Comparison of ENCODE assay signal across 27 mouse cellular contexts in genomic region chr8:37422595-37422994, GRCm38 (mm10).
A peak's percentile ranks its signal among the peaks of the same experiment; 100 is the strongest.
DNase-seq lines count a peak whose midpoint lies in the region; ATAC-seq and TF ChIP-seq lines count a peak whose summit lies in the region.
"Had no signal": no experiment of that assay in that cellular context is flagged by ENCODE, and none has a peak within 500 bp of the region (broad histone marks: within the 10 kb centered on the region; RNA-seq: fewer than 3 reads in every experiment).

No protein-coding gene starts in this region.

- no peaks in the 10 kb centered on the region for H3K4me1 ChIP-seq in kidney, embryonic 15.5 days
- no peaks in the 10 kb centered on the region for H3K4me1 ChIP-seq in liver, embryonic 12.5 days
- no peaks in the 10 kb centered on the region for H3K4me1 ChIP-seq in liver, postnatal 0 days (ENCODE audit: insufficient read depth)
- no peaks in the 10 kb centered on the region for H3K4me1 ChIP-seq in hindbrain, embryonic 10.5 days (replicated peaks)
- H3K4me1 ChIP-seq: heart, embryonic 13.5 days; hindbrain, embryonic 15.5 days; limb, embryonic 12.5 days; megakaryocyte, embryonic 14.5 days; midbrain, embryonic 13.5 days had no signal

- DNase-seq in adrenal gland, adult 8-10 months = peak; percentile 13
- DNase-seq in adrenal gland, postnatal 25 days = no peak
- no peak for DNase-seq in kidney, postnatal 36 days
- peak; percentile 13 for DNase-seq in liver, postnatal 0 days
- no peak for DNase-seq in hindbrain, embryonic 10.5 days (ENCODE audit: low spot score)
- DNase-seq: cerebellum, adult 8-10 months; cerebellum, postnatal 25 days; gastrocnemius, adult 2 months; heart, postnatal 10 days; kidney, adult 18-20 months; kidney, postnatal 10 days; layer of hippocampus, adult 9-11 months; lung, embryonic 14.5 days; lung, postnatal 4 days; thymus, postnatal 4 days had no signal

- TF ChIP-seq EP300 in liver, postnatal 0 days (IDR thresholded peaks at IDR 0.05; ENCODE audit: low read depth) = peak; percentile 67

- H3K4me3 ChIP-seq in kidney, embryonic 15.5 days (replicated peaks) = no peak overlapping the region
- no peak overlapping the region for H3K4me3 ChIP-seq in liver, embryonic 12.5 days
- H3K4me3 ChIP-seq in liver, postnatal 0 days (ENCODE audit: low read depth, low read length) = no peak overlapping the region
- H3K4me3 ChIP-seq in hindbrain, embryonic 10.5 days = no peak overlapping the region
- H3K4me3 ChIP-seq: erythroblast, embryonic 14.5 days; gastrocnemius, adult 2 months; heart, embryonic 13.5 days; hindbrain, embryonic 15.5 days; left cerebral cortex, adult 2 months; limb, embryonic 12.5 days; megakaryocyte, embryonic 14.5 days; midbrain, embryonic 13.5 days had no signal

- no peaks in the 10 kb centered on the region for H3K36me3 ChIP-seq in kidney, embryonic 15.5 days
- no peaks in the 10 kb centered on the region for H3K36me3 ChIP-seq in liver, embryonic 12.5 days
- no peaks in the 10 kb centered on the region for H3K36me3 ChIP-seq in liver, postnatal 0 days (replicated peaks; ENCODE audit: insufficient read depth, low read length)
- H3K36me3 ChIP-seq in hindbrain, embryonic 10.5 days = no peaks in the 10 kb centered on the region
- H3K36me3 ChIP-seq: G1E; heart, embryonic 13.5 days; hindbrain, embryonic 15.5 days; limb, embryonic 12.5 days; midbrain, embryonic 13.5 days had no signal

- no peak for TF ChIP-seq CTCF in liver, postnatal 0 days (IDR thresholded peaks at IDR 0.05; ENCODE audit: low read depth)

- H3K27ac ChIP-seq in kidney, embryonic 15.5 days = no peak overlapping the region
- no peak overlapping the region for H3K27ac ChIP-seq in liver, embryonic 12.5 days
- H3K27ac ChIP-seq in liver, postnatal 0 days (ENCODE audit: low read depth) = no peak overlapping the region
- H3K27ac ChIP-seq in hindbrain, embryonic 10.5 days = no peak overlapping the region
- H3K27ac ChIP-seq: gastrocnemius, adult 2 months; heart, embryonic 13.5 days; hindbrain, embryonic 15.5 days; left cerebral cortex, adult 2 months; limb, embryonic 12.5 days; midbrain, embryonic 13.5 days had no signal

- H3K9ac ChIP-seq in kidney, embryonic 15.5 days = no peak overlapping the region
- no peak overlapping the region for H3K9ac ChIP-seq in liver, embryonic 12.5 days
- no peak overlapping the region for H3K9ac ChIP-seq in liver, postnatal 0 days (replicated peaks)
- H3K9ac ChIP-seq: heart, embryonic 13.5 days; hindbrain, embryonic 15.5 days; limb, embryonic 12.5 days; lung, embryonic 14.5 days; midbrain, embryonic 13.5 days had no signal

- 23% methylated on average over 2 of the region's 2 CpGs for WGBS in kidney, embryonic 15.5 days
- WGBS in liver, embryonic 12.5 days (ENCODE audit: insufficient replicate concordance) = 69% methylated on average over 2 of the region's 2 CpGs
- 56% methylated on average over 2 of the region's 2 CpGs for WGBS in liver, postnatal 0 days (ENCODE audit: insufficient replicate concordance)
- WGBS in hindbrain, embryonic 10.5 days = 82% methylated on average over 2 of the region's 2 CpGs

- no peak overlapping the region for H3K4me2 ChIP-seq in kidney, embryonic 15.5 days
- H3K4me2 ChIP-seq in liver, embryonic 12.5 days = no peak overlapping the region
- H3K4me2 ChIP-seq in liver, postnatal 0 days (ENCODE audit: low read depth, low read length) = no peak overlapping the region
- H3K4me2 ChIP-seq: heart, embryonic 13.5 days; hindbrain, embryonic 15.5 days; limb, embryonic 12.5 days; lung, embryonic 14.5 days; midbrain, embryonic 13.5 days had no signal

- ATAC-seq in kidney, embryonic 15.5 days (replicated peaks; ENCODE audit: low FRiP score) = 0 out of 2 replicates have a peak, but pooled peaks have one; percentile 49
- peak; percentile 61 for ATAC-seq in liver, embryonic 12.5 days
- ATAC-seq in liver, postnatal 0 days = peak; percentile 98
- ATAC-seq: forebrain, embryonic 16.5 days; inflammation-experienced regulatory T-cells, adult 6 months; midbrain, embryonic 13.5 days had no signal

- H3K9me3 ChIP-seq in kidney, embryonic 15.5 days (replicated peaks) = no peaks in the 10 kb centered on the region
- no peaks in the 10 kb centered on the region for H3K9me3 ChIP-seq in liver, embryonic 12.5 days (replicated peaks)
- H3K9me3 ChIP-seq in liver, postnatal 0 days (ENCODE audit: low read length) = no peaks in the 10 kb centered on the region
- no peaks in the 10 kb centered on the region for H3K9me3 ChIP-seq in hindbrain, embryonic 10.5 days
- H3K9me3 ChIP-seq: G1E; heart, embryonic 13.5 days; hindbrain, embryonic 15.5 days; limb, embryonic 12.5 days; megakaryocyte, embryonic 14.5 days; midbrain, embryonic 13.5 days had no signal

- no peaks in the 10 kb centered on the region for H3K27me3 ChIP-seq in kidney, embryonic 15.5 days
- H3K27me3 ChIP-seq in liver, embryonic 12.5 days (replicated peaks) = no peaks in the 10 kb centered on the region
- H3K27me3 ChIP-seq in liver, postnatal 0 days (ENCODE audit: insufficient read depth, low read length) = no peaks in the 10 kb centered on the region
- H3K27me3 ChIP-seq in hindbrain, embryonic 10.5 days (ENCODE audit: insufficient read depth, poor library complexity, severe bottlenecking) = no peaks in the 10 kb centered on the region
- H3K27me3 ChIP-seq: heart, embryonic 13.5 days; hindbrain, embryonic 15.5 days; limb, embryonic 12.5 days; megakaryocyte, embryonic 14.5 days; midbrain, embryonic 13.5 days had no signal

Comparison
In these comparisons a context has a peak if more than half of its experiments do, and no peak if none do; other contexts are left out.
1. DNase-seq: peak in adrenal gland, adult 8-10 months (single experiment) and liver, postnatal 0 days (single experiment); none in adrenal gland, postnatal 25 days (single experiment), kidney, postnatal 36 days (0 of 2) and hindbrain, embryonic 10.5 days (single experiment).
2. Peak in every context shown above with its lines, with median percentiles within 50 percentile points of each other: ATAC-seq.